Mouse (Mus musculus) stomach, postnatal 0 days (tissue): ENCODE measurements at regions not wholly inside any gene's neighbourhood (a gene's known extent, or its start where the extent isn't known, plus 50 kb on each side); places are given as distances from the start of the nearest gene placed in this dataset.

Source experiments
- ATAC-seq: fragments of 200-750 bp; cut with Nextera tagmentation; 2 replicates; pipeline ENCODE4 v1.8.0; 2017; ENCODE audit not compliant: low FRiP score, low TSS enrichment
- DNase-seq: peaks from one replicate; pipeline ENCODE4 v3.0.0-alpha.2; 2016; ENCODE audit warnings: low spot score
- H3K27ac ChIP-seq: fragments of 300-500 bp; sonication (generic); replicated peaks from 2 replicates; pipeline ENCODE4 v1.5.1; 2014; ENCODE audit warnings: mild to moderate bottlenecking, control low read depth
- H3K27me3 ChIP-seq: fragments of 300-500 bp; sonication (generic); 2 replicates; pipeline ENCODE4 v1.6.1; 2014; ENCODE audit warnings: low read length; ENCODE audit not compliant: control insufficient read depth, insufficient read depth
- H3K36me3 ChIP-seq: fragments of 300-500 bp; sonication (generic); 2 replicates; pipeline ENCODE4 v1.6.1; 2014; ENCODE audit warnings: low read length, mixed read lengths; ENCODE audit not compliant: control insufficient read depth, insufficient read depth
- H3K4me1 ChIP-seq: fragments of 300-500 bp; sonication (generic); replicated peaks from 2 replicates; pipeline ENCODE4 v1.6.1; 2014; ENCODE audit warnings: antibody characterized with exemption; ENCODE audit not compliant: control insufficient read depth, insufficient read depth
- H3K4me2 ChIP-seq: fragments of 300-500 bp; sonication (generic); replicated peaks from 2 replicates; pipeline ENCODE4 v1.6.1; 2014; ENCODE audit warnings: low read depth, mild to moderate bottlenecking, control low read depth, moderate library complexity
- H3K4me3 ChIP-seq: fragments of 300-500 bp; sonication (generic); 2 replicates; pipeline ENCODE4 v1.5.1; 2014; ENCODE audit warnings: low read depth, low read length, control low read depth
- H3K9ac ChIP-seq: fragments of 300-500 bp; sonication (generic); 2 replicates; pipeline ENCODE4 v1.6.1; 2014; ENCODE audit warnings: mild to moderate bottlenecking, low read length, control low read depth, mixed read lengths
- H3K9me3 ChIP-seq: fragments of 300-500 bp; sonication (generic); 2 replicates; pipeline ENCODE4 v1.6.1; 2016; ENCODE audit warnings: low read length; ENCODE audit not compliant: control insufficient read depth
- CTCF ChIP-seq: IDR thresholded peaks from 2 replicates; pipeline ENCODE4 v1.5.1; 2016; ENCODE audit warnings: antibody characterized with exemption, low read depth, mild to moderate bottlenecking, moderate library complexity
- EP300 ChIP-seq: optimal IDR thresholded peaks from 2 replicates; pipeline ENCODE3; 2016; ENCODE audit warnings: antibody characterized with exemption
- WGBS: fragments of 180-500 bp; shearing (Covaris S2); extraction: QIAGEN DNeasy Blood & Tissue Kit; methylation state at CpG from one replicate; pipeline ENCODE4 v1.1.7; 2014; 5-methylcytosine and 5-hydroxymethylcytosine counted together

GRCm38 (mm10) chr4:12287079-12287686, 115.4 kb upstream of the Fam92a start:
- Histone ChIP-seq H3K4me1 (no peaks in the 10 kb centered on the region), H3K9ac (no peak overlapping the region), H3K9me3 (no peaks in the 10 kb centered on the region), H3K4me3 (no peak overlapping the region), H3K36me3 (no peaks in the 10 kb centered on the region), H3K4me2 (no peak overlapping the region), H3K27me3 (no peaks in the 10 kb centered on the region), H3K27ac (no peak overlapping the region)
- no peak for DNase-seq
- TF ChIP-seq EP300 (no peak), CTCF (no peak)
- 42% methylated on average over 4 of the region's 4 CpGs for WGBS
- no peak for ATAC-seq

DNA sequence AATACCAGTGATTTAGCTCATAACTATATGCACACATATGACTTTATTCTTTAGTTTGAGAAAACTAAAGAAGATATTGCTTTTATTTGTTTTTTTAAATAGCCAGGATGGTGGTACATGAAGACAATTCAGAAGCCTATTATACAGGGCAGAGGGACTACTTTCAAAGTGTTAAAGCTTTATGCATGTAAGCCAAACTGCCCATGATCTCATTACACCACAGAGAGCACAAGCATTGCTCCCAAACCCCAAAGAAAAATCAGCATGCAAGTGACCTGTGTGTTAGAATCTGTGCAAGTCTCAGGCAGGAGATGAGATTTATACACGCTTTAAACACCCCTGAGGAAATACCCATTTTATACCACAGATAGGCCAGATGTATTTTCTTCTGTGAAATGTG, 114.6 kb upstream of the Fam92a start:
- H3K9ac ChIP-seq = no peak overlapping the region
- H3K9me3 ChIP-seq = no peaks in the 10 kb centered on the region
- DNase-seq = no peak
- H3K4me3 ChIP-seq = no peak overlapping the region
- H3K36me3 ChIP-seq = no peaks in the 10 kb centered on the region
- H3K27ac ChIP-seq = no peak overlapping the region
- TF ChIP-seq EP300 (no peak), CTCF (no peak)
- H3K4me1 ChIP-seq = no peaks in the 10 kb centered on the region
- WGBS = 93% methylated on average over 1 of the region's 1 CpGs
- no peak overlapping the region for H3K4me2 ChIP-seq
- no peaks in the 10 kb centered on the region for H3K27me3 ChIP-seq
- no peak for ATAC-seq

DNA sequence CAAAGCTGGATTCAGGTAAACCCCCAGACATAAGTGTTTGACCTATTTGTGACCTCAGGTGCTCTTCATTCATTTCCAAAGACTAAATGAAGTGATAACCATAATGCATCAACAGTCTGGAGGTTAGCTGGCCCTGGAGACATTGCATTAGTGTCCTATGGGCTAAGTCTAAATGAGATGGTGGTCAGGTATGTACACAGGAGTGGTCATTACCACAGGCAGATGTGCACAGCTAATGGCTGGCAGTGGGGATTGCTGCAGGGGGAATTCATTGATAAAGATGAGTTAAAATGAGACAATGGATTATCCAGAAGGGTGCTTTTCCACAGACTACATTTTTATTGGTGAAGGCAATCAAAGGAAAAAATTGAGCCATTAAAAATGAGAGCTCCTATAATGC, 114.2 kb upstream of the Fam92a start:
- H3K36me3 ChIP-seq = no peaks in the 10 kb centered on the region
- no peak overlapping the region for H3K4me3 ChIP-seq
- no peaks in the 10 kb centered on the region for H3K4me1 ChIP-seq
- DNase-seq (no peak), ATAC-seq (no peak)
- no peaks in the 10 kb centered on the region for H3K9me3 ChIP-seq
- H3K4me2 ChIP-seq = no peak overlapping the region
- no peak overlapping the region for H3K9ac ChIP-seq
- no peaks in the 10 kb centered on the region for H3K27me3 ChIP-seq
- H3K27ac ChIP-seq = no peak overlapping the region
- no peak for TF ChIP-seq CTCF
- TF ChIP-seq EP300 = no peak

GRCm38 (mm10) chr4:12277949-12278348, 106.1 kb upstream of the Fam92a start:
- 79% methylated on average over 3 of the region's 3 CpGs for WGBS
- no peaks in the 10 kb centered on the region for H3K4me1 ChIP-seq
- ATAC-seq = no peak
- H3K9me3 ChIP-seq = no peaks in the 10 kb centered on the region
- H3K36me3 ChIP-seq = no peaks in the 10 kb centered on the region
- TF ChIP-seq CTCF = no peak
- no peak for TF ChIP-seq EP300
- no peak for DNase-seq
- H3K4me2 ChIP-seq = no peak overlapping the region
- no peak overlapping the region for H3K4me3 ChIP-seq
- H3K27me3 ChIP-seq = no peaks in the 10 kb centered on the region
- no peak overlapping the region for H3K9ac ChIP-seq
- no peak overlapping the region for H3K27ac ChIP-seq

GRCm38 (mm10) chr4:12273369-12273768, 101.6 kb upstream of the Fam92a start:
- Histone ChIP-seq H3K4me2 (no peak overlapping the region), H3K9me3 (no peaks in the 10 kb centered on the region), H3K4me3 (no peak overlapping the region), H3K36me3 (no peaks in the 10 kb centered on the region), H3K27me3 (no peaks in the 10 kb centered on the region), H3K4me1 (no peaks in the 10 kb centered on the region), H3K9ac (no peak overlapping the region), H3K27ac (no peak overlapping the region)
- TF ChIP-seq EP300 (no peak), CTCF (no peak)
- no peak for DNase-seq
- no peak for ATAC-seq
- WGBS = 89% methylated on average over 6 of the region's 6 CpGs

DNA sequence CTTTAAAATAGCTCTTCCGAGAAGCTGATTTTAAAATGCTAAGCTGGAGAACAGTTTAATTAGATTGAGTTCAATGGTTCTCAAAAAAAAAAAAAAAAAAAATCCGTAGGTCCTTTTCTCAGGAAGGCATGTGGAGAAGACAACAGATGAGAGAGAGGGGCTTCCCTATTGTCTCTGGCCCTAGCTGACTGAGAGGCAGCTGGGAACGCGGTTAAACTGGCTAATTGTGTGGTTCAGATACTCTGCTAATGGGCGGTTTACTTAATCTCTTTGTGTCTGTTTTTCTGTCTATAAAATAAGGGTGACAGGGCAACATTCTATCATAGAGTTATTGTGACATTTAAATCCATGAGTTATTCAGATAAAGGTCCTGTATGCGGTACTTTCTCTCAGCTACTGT, 101.1 kb upstream of the Fam92a start:
- no peak for ATAC-seq
- no peak for DNase-seq
- Histone ChIP-seq H3K27me3 (no peaks in the 10 kb centered on the region), H3K4me1 (no peaks in the 10 kb centered on the region), H3K9ac (no peak overlapping the region), H3K27ac (no peak overlapping the region), H3K4me2 (no peak overlapping the region), H3K9me3 (no peaks in the 10 kb centered on the region), H3K36me3 (no peaks in the 10 kb centered on the region), H3K4me3 (no peak overlapping the region)
- TF ChIP-seq EP300 (no peak), CTCF (no peak)
- WGBS = 62% methylated on average over 6 of the region's 6 CpGs
